Mouse (Mus musculus): Measurements from ENCODE around the gene Cbx5. TPM values are rescaled to one million over a fixed set of nuclear protein-coding genes. Genes with fewer than 3 reads are reported as not detected.
"Not testable (repeated sequence)": the region's sequence is repeated elsewhere in the genome, so short reads cannot be mapped to it uniquely, and the experiment has no call there.

The Cbx5 gene
- 211 and 226 TPM in 2 replicates for total RNA-seq (2017)

- ATAC-seq (replicated peaks in 1 of 2; ENCODE audit: insufficient read depth in 1 of 2, low FRiP score in 2 of 2, low TSS enrichment in 1 of 2, low read depth in 1 of 2, poor library complexity in 2 of 2, severe bottlenecking in 2 of 2): peak; percentile 68 to 74
Observed at GRCm38 (mm10) chr15:103239685-103240159, at the start of gene Cbx5. Gene Cbx5, minus strand, starts transcription at chr15:103239816.

GRCm38 (mm10) chr15:103285778-103286417 lies 46.3 kb upstream of the Cbx5 start:
- no peak for ATAC-seq (replicated peaks in 1 of 2; ENCODE audit: insufficient read depth in 1 of 2, low FRiP score in 2 of 2, low TSS enrichment in 1 of 2, low read depth in 1 of 2, poor library complexity in 2 of 2, severe bottlenecking in 2 of 2)

GRCm38 (mm10) chr15:103284647-103285046 lies 45.0 kb upstream of the Cbx5 start:
- ATAC-seq (replicated peaks in 1 of 2; ENCODE audit: insufficient read depth in 1 of 2, low FRiP score in 2 of 2, low TSS enrichment in 1 of 2, low read depth in 1 of 2, poor library complexity in 2 of 2, severe bottlenecking in 2 of 2): no peak

GRCm38 (mm10) chr15:103284066-103284465 lies 44.5 kb upstream of the Cbx5 start:
- ATAC-seq (replicated peaks in 1 of 2; ENCODE audit: insufficient read depth in 1 of 2, low FRiP score in 2 of 2, low TSS enrichment in 1 of 2, low read depth in 1 of 2, poor library complexity in 2 of 2, severe bottlenecking in 2 of 2): peak in 1 of 2 experiments; percentile 49; a peak in 1 of 4 replicates

- no peak for ATAC-seq (replicated peaks in 1 of 2; ENCODE audit: insufficient read depth in 1 of 2, low FRiP score in 2 of 2, low TSS enrichment in 1 of 2, low read depth in 1 of 2, poor library complexity in 2 of 2, severe bottlenecking in 2 of 2)
Observed at GRCm38 (mm10) chr15:103281465-103282205, 42.0 kb upstream of the Cbx5 start.

- ATAC-seq (replicated peaks in 1 of 2; ENCODE audit: insufficient read depth in 1 of 2, low FRiP score in 2 of 2, low TSS enrichment in 1 of 2, low read depth in 1 of 2, poor library complexity in 2 of 2, severe bottlenecking in 2 of 2): peak; percentile 82 to 89
Observed at GRCm38 (mm10) chr15:103280817-103281464, 41.3 kb upstream of the Cbx5 start.

- no peak for ATAC-seq (replicated peaks in 1 of 2; ENCODE audit: insufficient read depth in 1 of 2, low FRiP score in 2 of 2, low TSS enrichment in 1 of 2, low read depth in 1 of 2, poor library complexity in 2 of 2, severe bottlenecking in 2 of 2)
Observed at GRCm38 (mm10) chr15:103279750-103280149, 40.1 kb upstream of the Cbx5 start.

- no peak for ATAC-seq (replicated peaks in 1 of 2; ENCODE audit: insufficient read depth in 1 of 2, low FRiP score in 2 of 2, low TSS enrichment in 1 of 2, low read depth in 1 of 2, poor library complexity in 2 of 2, severe bottlenecking in 2 of 2)
Observed at GRCm38 (mm10) chr15:103277949-103278348, 38.3 kb upstream of the Cbx5 start.

GRCm38 (mm10) chr15:103275943-103276342 lies 36.3 kb upstream of the Cbx5 start:
- ATAC-seq (replicated peaks in 1 of 2; ENCODE audit: insufficient read depth in 1 of 2, low FRiP score in 2 of 2, low TSS enrichment in 1 of 2, low read depth in 1 of 2, poor library complexity in 2 of 2, severe bottlenecking in 2 of 2): not testable (repeated sequence)

GRCm38 (mm10) chr15:103272419-103273279 lies 33.0 kb upstream of the Cbx5 start, which contains the start of gene Copz1:
Gene Copz1, plus strand, starts transcription at chr15:103272714.
- ATAC-seq (replicated peaks in 1 of 2; ENCODE audit: insufficient read depth in 1 of 2, low FRiP score in 2 of 2, low TSS enrichment in 1 of 2, low read depth in 1 of 2, poor library complexity in 2 of 2, severe bottlenecking in 2 of 2): peak; percentile 98 to 99

- no peak for ATAC-seq (replicated peaks in 1 of 2; ENCODE audit: insufficient read depth in 1 of 2, low FRiP score in 2 of 2, low TSS enrichment in 1 of 2, low read depth in 1 of 2, poor library complexity in 2 of 2, severe bottlenecking in 2 of 2)
Observed at GRCm38 (mm10) chr15:103268903-103269302, 29.3 kb upstream of the Cbx5 start.

GRCm38 (mm10) chr15:103264794-103265193 lies 25.2 kb upstream of the Cbx5 start:
- ATAC-seq (replicated peaks in 1 of 2; ENCODE audit: insufficient read depth in 1 of 2, low FRiP score in 2 of 2, low TSS enrichment in 1 of 2, low read depth in 1 of 2, poor library complexity in 2 of 2, severe bottlenecking in 2 of 2): no peak

- ATAC-seq (replicated peaks in 1 of 2; ENCODE audit: insufficient read depth in 1 of 2, low FRiP score in 2 of 2, low TSS enrichment in 1 of 2, low read depth in 1 of 2, poor library complexity in 2 of 2, severe bottlenecking in 2 of 2): peak; percentile 17 to 18; a peak in 3 of 4 replicates
Observed at GRCm38 (mm10) chr15:103259989-103260388, 20.4 kb upstream of the Cbx5 start.

GRCm38 (mm10) chr15:103259162-103259561 lies 19.5 kb upstream of the Cbx5 start:
- no peak for ATAC-seq (replicated peaks in 1 of 2; ENCODE audit: insufficient read depth in 1 of 2, low FRiP score in 2 of 2, low TSS enrichment in 1 of 2, low read depth in 1 of 2, poor library complexity in 2 of 2, severe bottlenecking in 2 of 2)

- ATAC-seq (replicated peaks in 1 of 2; ENCODE audit: insufficient read depth in 1 of 2, low FRiP score in 2 of 2, low TSS enrichment in 1 of 2, low read depth in 1 of 2, poor library complexity in 2 of 2, severe bottlenecking in 2 of 2): peak; percentile 89 to 91
Observed at GRCm38 (mm10) chr15:103257790-103258728, 18.4 kb upstream of the Cbx5 start, which contains the start of gene Nfe2. Gene Nfe2, minus strand, starts transcription at chr15:103258403.
